Comparison of ENCODE assay signal across 8 mouse cellular contexts in genomic region chr11:88689831-88690459, GRCm38 (mm10). TPM values are rescaled to one million over a fixed set of nuclear protein-coding genes. Genes with fewer than 3 reads are reported as not detected.
DNase-seq lines count a peak whose midpoint lies in the region; ATAC-seq and TF ChIP-seq lines count a peak whose summit lies in the region.

No protein-coding gene starts in this region.

- WGBS in lung, embryonic 14.5 days = 28% methylated on average over 14 of the region's 14 CpGs
- WGBS in embryonic facial prominence, embryonic 11.5 days = 5% methylated on average over 14 of the region's 14 CpGs
- whole genome bisulfite sequencing in kidney, embryonic 16.5 days = 15% methylated on average over 14 of the region's 14 CpGs
- 60% methylated on average over 14 of the region's 14 CpGs for WGBS in cerebellum, adult 2 months

- no peak for ATAC-seq in lung, embryonic 14.5 days (ENCODE audit: insufficient read depth)
- no peak for ATAC-seq in embryonic facial prominence, embryonic 11.5 days (replicated peaks; ENCODE audit: insufficient number of reproducible peaks, low FRiP score, low TSS enrichment, low read depth)
- ATAC-seq in kidney, embryonic 16.5 days (ENCODE audit: low FRiP score, low TSS enrichment) = peak; percentile 20; the same call in 1 of the 2 replicates

- no peaks in the 10 kb centered on the region for H3K27me3 ChIP-seq in lung, embryonic 14.5 days (ENCODE audit: insufficient read depth, low read length)
- H3K27me3 ChIP-seq in embryonic facial prominence, embryonic 11.5 days (ENCODE audit: control insufficient read depth, insufficient read depth, low read length) = no peaks in the 10 kb centered on the region
- no peaks in the 10 kb centered on the region for H3K27me3 ChIP-seq in kidney, embryonic 16.5 days (ENCODE audit: insufficient read depth, low read length)
- no peaks in the 10 kb centered on the region for H3K27me3 ChIP-seq in cerebellum, adult 2 months (ENCODE audit: control insufficient read depth, insufficient read depth, low read length)

- intact Hi-C loops in left cerebral cortex, postnatal 14 days (cut with DNase I) = no loop called here

- H3K9ac ChIP-seq in lung, embryonic 14.5 days = 0 out of 2 replicates have a peak overlapping the region, but pooled peaks have one; percentile 18
- no peak overlapping the region for H3K9ac ChIP-seq in embryonic facial prominence, embryonic 11.5 days (replicated peaks; ENCODE audit: low read length)
- peak overlapping the region; percentile 48 for H3K9ac ChIP-seq in kidney, embryonic 16.5 days (replicated peaks; ENCODE audit: low read length)

- DNase-seq in lung, embryonic 14.5 days = no peak
- DNase-seq in lung, postnatal 14 days = no peak
- DNase-seq in embryonic facial prominence, embryonic 11.5 days (ENCODE audit: low spot score) = peak; percentile 56
- peak; percentile 60 for DNase-seq in retina, embryonic 14.5 days (ENCODE audit: low spot score)
- DNase-seq in left cerebral cortex, postnatal 14 days (ENCODE audit: low spot score in 2 of 2) = no peak
- no peak for DNase-seq in thymus, postnatal 10 days (ENCODE audit: low spot score in 2 of 2)
- no peak for DNase-seq in cerebellum, adult 2 months

- no peaks in the 10 kb centered on the region for H3K9me3 ChIP-seq in lung, embryonic 14.5 days (ENCODE audit: low read depth, low read length)
- H3K9me3 ChIP-seq in embryonic facial prominence, embryonic 11.5 days (replicated peaks; ENCODE audit: control insufficient read depth, low read length) = no peaks in the 10 kb centered on the region
- no peaks in the 10 kb centered on the region for H3K9me3 ChIP-seq in kidney, embryonic 16.5 days (ENCODE audit: low read length)

- TF ChIP-seq POLR2A in cerebellum, adult 2 months (IDR thresholded peaks at IDR 0.05; ENCODE audit: borderline replicate concordance, insufficient read depth, low read length) = no peak

- peak overlapping the region; percentile 14; the same call in 1 of the 2 replicates for H3K4me2 ChIP-seq in lung, embryonic 14.5 days
- H3K4me2 ChIP-seq in embryonic facial prominence, embryonic 11.5 days (ENCODE audit: low read depth, low read length) = no peak overlapping the region
- peak overlapping the region; percentile 17 for H3K4me2 ChIP-seq in kidney, embryonic 16.5 days (replicated peaks; ENCODE audit: low read depth, low read length)

- peaks cover 35% of the 10 kb centered on the region for H3K4me1 ChIP-seq in lung, embryonic 14.5 days (ENCODE audit: insufficient read depth)
- peaks cover 26% of the 10 kb centered on the region for H3K4me1 ChIP-seq in embryonic facial prominence, embryonic 11.5 days (ENCODE audit: control insufficient read depth, insufficient read depth, low read length)
- H3K4me1 ChIP-seq in kidney, embryonic 16.5 days (ENCODE audit: insufficient read depth, low read length) = peaks cover 93% of the 10 kb centered on the region
- H3K4me1 ChIP-seq in cerebellum, adult 2 months (ENCODE audit: control insufficient read depth, insufficient read depth, low read length) = peaks cover 3% of the 10 kb centered on the region

- TF ChIP-seq CTCF in lung, embryonic 14.5 days (IDR thresholded peaks at IDR 0.05; ENCODE audit: low read depth) = no peak
- no peak for TF ChIP-seq CTCF in cerebellum, adult 2 months (IDR thresholded peaks at IDR 0.05; ENCODE audit: borderline replicate concordance, insufficient read depth, low read depth, low read length)

- H3K4me3 ChIP-seq in lung, embryonic 14.5 days (ENCODE audit: low read depth, low read length) = no peak overlapping the region
- H3K4me3 ChIP-seq in embryonic facial prominence, embryonic 11.5 days (ENCODE audit: low read depth, low read length) = no peak overlapping the region
- no peak overlapping the region for H3K4me3 ChIP-seq in kidney, embryonic 16.5 days (ENCODE audit: low read length)
- no peak overlapping the region for H3K4me3 ChIP-seq in cerebellum, adult 2 months (replicated peaks; ENCODE audit: insufficient read depth, low read depth, low read length)

- peak overlapping the region; percentile 69 for H3K27ac ChIP-seq in lung, embryonic 14.5 days (ENCODE audit: low read depth)
- peak overlapping the region; percentile 16; the same call in 1 of the 2 replicates for H3K27ac ChIP-seq in embryonic facial prominence, embryonic 11.5 days (replicated peaks; ENCODE audit: low read depth, low read length)
- H3K27ac ChIP-seq in kidney, embryonic 16.5 days (ENCODE audit: low read length) = peak overlapping the region; percentile 88
- no peak overlapping the region for H3K27ac ChIP-seq in cerebellum, adult 2 months (ENCODE audit: insufficient read depth, low read length)

- peaks cover 19% of the 10 kb centered on the region; the same call in 1 of the 2 replicates for H3K36me3 ChIP-seq in lung, embryonic 14.5 days (ENCODE audit: insufficient read depth)
- no peaks in the 10 kb centered on the region for H3K36me3 ChIP-seq in embryonic facial prominence, embryonic 11.5 days (replicated peaks; ENCODE audit: control insufficient read depth, insufficient read depth, low read depth, low read length)
- peaks cover 13% of the 10 kb centered on the region for H3K36me3 ChIP-seq in kidney, embryonic 16.5 days (ENCODE audit: insufficient read depth, low read length)

RNA-seq across cellular contexts. Expression of gene Msi2, which starts 28.4 kb away (rescaled TPM):
- 12.7 TPM in 2 replicates for polyA plus RNA-seq in lung, embryonic 14.5 days (2014; fragmentation: Nextera tagmentation; extraction: Ambion mirVana)
- 13.4 and 15.0 TPM in 2 replicates for polyA plus RNA-seq in embryonic facial prominence, embryonic 11.5 days (2014; fragmentation: Nextera tagmentation; extraction: Ambion mirVana)
- polyA plus RNA-seq in kidney, embryonic 16.5 days (2015; fragmentation: Nextera tagmentation; extraction: Ambion mirVana) = 24.3 and 30.0 TPM in 2 replicates
- total RNA-seq in left cerebral cortex, postnatal 14 days (2021) = 100 to 1,000 TPM in 1 of 2 experiments, 10 to 100 TPM in 1; 97.8 to 103 TPM
- 87.3 and 87.5 TPM in 2 replicates for polyA plus RNA-seq in cerebellum, adult 2 months (2012; rRNA removed)

Comparison
In these comparisons a context has a peak if more than half of its experiments do, and no peak if none do; other contexts are left out.
1. DNase-seq: peak in embryonic facial prominence, embryonic 11.5 days (single experiment) and retina, embryonic 14.5 days (single experiment); none in lung, embryonic 14.5 days (single experiment), lung, postnatal 14 days (single experiment), left cerebral cortex, postnatal 14 days (0 of 2), thymus, postnatal 10 days (0 of 2) and cerebellum, adult 2 months (0 of 2).